Mouse (Mus musculus): ENCODE measurements around the gene Trim25.
A peak's percentile ranks its signal among the peaks of the same experiment; 100 is the strongest.
"Not testable (repeated sequence)": the region's sequence is repeated elsewhere in the genome, so short reads cannot be mapped to it uniquely, and the experiment has no call there.

The Trim25 gene

DNA sequence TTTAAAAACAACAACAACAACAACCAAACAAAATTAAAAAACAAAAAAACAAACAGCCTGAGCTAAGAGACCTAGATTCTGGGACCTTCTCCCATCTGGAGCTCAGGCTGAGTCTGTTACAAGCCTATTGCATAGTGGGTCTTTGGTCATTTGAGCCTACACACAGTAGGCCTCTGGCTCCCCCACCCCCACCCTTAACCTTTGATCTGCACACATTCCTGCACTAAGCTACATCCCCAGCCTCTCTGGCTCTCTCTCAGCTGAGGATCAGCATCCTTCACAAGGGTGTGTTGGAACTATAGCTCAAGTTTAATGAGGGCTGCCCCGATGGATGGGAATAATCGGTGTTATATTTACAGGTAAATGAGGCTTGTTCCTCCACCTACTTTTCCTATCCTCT, 3.6 kb upstream of the Trim25 start:
- no peak for DNase-seq

DNA sequence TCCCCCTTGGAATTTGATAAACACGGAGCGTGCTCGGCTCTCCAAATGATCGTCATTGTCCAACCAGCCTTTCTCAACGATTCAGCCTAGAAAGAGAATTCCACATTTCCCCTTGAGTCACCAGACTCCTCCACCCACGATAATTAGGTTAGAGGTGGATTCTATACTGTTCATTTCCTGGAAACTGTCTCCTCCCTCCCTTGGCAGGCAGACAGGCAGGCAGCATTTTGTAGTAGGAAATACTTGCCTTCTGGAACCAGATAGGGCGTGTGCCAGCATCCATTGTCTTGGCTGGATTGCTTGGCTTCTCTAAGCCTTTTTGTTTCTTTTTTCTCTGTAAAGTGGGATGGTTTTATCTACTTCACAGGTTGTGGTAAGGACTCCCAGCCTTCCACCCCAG, 2.7 kb upstream of the Trim25 start:
- peak; percentile 98 for DNase-seq

DNA sequence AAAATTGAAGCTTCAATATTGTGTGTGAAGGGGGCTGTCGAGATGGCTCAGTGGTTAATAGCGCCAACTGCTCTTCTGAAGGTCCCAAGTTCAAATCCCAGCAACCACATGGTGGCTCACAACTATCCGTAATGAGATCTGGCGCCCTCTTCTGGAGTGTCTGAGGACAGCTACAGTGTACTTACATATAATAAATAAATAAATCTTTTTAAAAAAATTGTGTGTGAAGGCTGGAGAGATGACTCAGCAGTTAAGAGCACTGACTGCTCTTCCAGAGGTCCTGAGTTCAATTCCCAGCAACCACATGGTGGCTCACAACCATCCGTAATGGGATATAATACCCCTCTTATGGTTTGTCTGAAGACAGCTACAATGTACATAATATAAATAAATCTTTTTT, 1.8 kb upstream of the Trim25 start:
- not testable (repeated sequence) for DNase-seq

DNA sequence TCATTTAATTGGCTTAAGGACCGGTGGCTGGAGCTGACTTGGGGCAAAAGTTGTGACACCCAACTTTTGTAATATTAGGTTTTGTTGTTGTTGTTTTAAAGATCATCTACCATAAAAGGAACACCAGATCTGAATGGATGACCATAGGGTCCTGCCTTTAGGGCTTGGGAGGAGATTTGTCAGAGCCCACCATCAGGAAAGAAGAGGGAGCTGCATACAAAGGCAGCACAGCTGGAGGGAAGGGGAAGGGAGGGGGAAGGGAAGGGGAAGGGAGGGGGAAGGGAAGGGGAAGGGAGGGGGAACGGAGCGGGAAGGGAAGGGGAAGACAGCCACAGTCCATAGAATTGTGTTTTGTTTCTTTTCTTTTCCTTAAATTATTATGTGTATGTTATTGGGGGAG, 770 bp upstream of the Trim25 start:
- no peak for DNase-seq

DNA sequence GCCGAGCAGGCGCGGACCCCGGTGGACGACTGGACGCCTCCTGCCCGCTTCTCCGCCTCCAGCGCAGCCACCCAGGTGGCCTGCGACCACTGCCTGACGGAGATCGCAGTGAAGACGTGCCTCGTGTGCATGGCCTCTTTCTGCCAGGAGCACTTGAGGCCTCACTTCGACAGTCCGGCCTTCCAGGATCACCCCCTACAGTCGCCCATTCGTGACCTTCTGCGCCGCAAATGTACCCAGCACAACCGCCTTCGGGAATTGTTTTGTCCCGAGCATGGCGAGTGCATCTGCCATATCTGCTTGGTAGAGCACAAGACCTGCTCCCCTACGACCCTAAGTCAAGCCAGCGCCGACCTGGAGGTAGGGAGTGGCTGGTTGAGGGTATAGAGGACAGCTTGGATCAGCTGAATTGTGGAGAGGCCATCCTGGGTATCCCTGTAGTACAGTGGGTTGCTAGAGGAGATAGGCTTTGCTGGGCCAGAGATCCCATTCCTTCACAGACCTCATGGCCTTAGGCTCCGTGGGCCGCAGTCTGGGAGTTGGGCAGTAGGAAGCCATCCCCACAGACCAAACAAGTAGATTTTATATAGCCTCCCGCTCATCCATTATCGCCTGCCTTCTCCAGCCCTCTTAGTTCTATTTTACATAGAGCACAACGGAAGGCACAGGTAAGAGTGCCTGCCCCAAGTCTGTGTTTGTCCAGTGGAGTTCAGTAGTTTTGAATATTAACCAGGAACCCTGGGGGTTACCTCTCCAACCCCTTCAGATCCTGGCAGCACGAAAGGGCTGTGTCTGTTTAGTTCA, 749 bp downstream of the Trim25 start:
- DNase-seq: no peak

DNA sequence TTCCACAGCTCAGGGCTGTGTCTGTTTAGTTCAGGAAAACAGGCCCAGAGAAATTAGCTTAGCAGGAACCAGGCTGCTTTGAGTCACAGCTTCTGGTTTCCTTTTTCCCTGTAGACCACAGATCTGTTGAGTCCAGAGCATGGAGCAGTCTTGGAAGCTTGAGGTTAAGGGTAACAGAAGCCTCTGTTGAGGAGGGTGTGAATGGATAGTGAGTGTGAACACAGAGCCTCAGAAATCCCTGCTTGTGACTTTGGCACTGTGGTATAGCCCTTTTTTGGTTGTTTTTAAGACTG, 1.3 kb downstream of the Trim25 start:
- DNase-seq: peak; percentile 91

DNA sequence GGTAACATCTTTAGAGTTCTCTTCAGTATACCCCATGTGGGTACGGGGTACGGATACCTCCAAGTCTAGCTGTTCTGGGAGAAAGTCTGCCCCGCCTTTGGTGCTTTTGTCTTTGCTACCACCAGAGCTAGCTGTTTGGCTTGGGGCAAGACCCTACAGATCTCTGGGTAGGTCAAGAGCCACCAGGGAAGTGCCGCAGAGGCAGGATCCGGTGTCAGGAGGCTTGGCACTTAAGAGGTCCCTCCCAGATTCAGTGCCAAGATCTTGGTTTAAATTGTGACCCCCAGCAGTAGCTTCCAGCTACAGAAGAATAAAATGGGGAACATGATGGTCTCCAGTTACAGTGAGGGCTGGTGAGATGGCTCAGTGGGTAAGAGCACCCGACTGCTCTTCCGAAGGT, 2.4 kb downstream of the Trim25 start:
- no peak for DNase-seq

DNA sequence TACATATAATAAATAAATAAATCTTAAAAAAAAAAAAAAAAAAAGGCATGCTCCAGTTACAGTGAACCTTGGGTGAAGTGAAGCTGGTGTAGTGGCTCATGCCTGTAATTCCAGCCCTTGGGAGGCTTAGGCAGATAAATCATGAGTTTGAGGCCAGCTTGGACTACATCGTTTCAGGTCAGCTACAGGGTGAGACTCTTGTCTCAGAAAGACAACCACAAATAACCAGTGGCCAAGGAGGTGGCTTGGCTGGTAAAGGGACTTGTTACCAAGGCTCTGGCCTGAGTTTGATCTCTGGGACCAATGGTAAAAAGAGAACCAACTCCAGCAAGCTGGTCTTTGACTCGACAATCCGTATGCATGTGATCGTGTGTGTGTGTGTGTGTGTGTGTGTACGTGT, 2.9 kb downstream of the Trim25 start:
- DNase-seq: no peak

DNA sequence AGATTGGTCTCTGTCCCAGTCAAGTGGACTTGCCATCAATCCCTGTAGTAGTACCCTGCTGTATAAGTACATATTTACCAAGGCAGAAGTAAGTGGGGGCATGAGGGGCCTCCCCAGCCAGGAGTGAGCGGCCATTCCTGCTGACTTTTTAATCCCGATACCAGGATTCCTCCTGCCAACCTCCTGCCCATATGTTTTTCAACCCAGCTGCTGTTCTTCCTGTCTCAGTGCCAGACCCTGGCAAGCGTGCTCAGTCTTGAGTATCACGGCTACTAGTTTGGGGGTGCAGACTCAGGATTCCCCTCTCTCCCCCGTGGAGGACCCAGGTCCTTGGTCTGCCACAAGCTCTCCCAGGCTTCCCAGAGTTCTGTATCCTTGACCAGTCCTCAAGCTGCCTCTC, 3.4 kb downstream of the Trim25 start:
- DNase-seq: peak; percentile 94

DNA sequence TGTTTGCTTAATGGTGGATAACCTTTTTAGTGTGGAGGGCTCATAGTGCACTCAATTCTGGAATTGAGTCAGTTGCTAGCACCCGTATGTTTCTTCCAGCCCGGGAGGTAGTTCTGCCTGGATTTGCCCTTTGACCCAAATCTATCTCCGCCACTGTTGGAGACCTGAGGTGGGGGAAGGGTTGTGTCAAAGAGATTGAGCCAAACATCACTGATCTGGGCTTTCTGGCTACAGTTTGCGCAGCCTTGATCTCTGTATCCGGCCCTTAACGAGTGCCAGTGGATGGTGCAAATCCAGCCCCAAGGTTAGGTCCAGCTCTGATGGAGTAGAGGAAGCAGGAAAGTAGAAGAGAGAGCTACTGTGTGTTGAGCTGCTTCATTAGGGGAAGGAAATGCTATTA, 3.9 kb downstream of the Trim25 start:
- peak; percentile 94 for DNase-seq

DNA sequence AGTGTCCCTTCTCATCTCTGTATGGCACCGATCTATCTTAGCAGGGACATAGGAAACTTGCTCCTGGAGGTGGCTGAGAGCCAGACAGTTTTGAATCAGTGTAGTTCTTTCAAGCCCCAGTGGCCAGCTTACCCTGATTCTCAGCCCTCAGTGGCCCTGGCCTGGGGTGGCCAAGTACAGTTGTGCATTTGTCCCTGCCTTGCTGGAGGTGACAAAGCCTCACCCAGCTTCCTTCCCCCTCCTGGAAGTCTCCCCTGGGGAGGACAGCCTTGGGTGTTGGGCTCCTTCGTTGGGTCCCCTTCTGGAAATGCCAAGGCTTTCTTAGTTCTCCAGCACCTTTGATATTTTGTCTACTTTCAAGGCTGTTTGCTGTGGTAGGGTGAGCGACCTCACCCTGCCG, 4.5 kb downstream of the Trim25 start:
- DNase-seq: no peak

DNA sequence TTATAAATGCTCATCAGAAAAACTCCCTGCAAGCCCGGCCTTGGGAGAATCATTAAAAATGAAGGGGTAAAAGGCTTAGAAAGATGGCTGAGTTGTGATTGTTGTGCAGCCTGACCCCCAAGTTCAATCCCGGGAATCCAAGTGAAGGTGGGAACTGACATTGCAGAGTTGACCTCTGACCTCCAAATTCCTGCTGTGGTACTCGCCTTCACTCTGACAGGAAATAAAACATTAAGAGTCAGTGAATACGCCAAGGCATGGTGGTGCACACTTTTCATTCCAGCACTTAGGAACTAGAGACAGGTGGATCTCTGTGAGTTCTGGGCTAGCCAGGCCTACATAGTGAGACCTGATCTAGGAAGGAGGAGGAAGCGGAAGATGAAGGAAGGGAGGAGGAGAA, 6.3 kb downstream of the Trim25 start:
- no peak for DNase-seq

DNA sequence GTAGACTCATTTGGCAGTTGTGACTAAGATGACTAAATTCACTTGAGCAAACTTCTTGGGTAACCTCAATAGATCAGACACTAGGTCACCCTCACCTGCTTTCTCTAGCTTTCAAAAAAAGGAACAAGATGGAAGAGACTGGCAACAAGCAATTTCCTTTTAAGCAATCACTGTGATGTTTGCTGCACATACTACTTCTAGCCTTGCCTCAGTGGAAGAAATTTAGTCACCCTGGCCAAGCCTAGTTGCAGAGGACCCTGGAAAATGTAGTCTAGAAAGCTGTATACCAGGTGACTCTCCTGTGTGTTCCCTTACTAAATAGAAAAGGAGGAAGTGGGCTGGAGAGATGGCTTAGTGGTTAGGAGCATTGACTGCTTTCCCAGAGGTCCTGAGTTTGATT, 7.2 kb downstream of the Trim25 start:
- no peak for DNase-seq

DNA sequence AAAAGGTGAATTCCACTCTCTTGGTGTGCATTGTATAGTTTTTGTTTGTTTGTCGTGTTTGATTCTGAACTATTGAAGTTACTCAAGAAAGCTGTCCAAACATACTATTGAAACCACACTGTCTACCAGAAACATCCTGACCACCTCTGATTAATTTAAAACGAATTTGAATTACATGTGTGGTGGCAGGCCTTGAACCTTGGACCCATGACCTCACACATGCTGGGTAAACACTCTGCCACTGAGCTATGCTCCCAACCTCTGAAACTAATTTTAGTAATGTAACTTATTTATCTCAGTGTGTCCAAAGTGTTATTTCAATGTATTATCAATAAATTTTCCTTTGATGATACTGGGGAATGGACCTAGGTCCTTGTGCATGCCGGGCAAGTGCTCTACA, 8.4 kb downstream of the Trim25 start:
- DNase-seq: no peak

DNA sequence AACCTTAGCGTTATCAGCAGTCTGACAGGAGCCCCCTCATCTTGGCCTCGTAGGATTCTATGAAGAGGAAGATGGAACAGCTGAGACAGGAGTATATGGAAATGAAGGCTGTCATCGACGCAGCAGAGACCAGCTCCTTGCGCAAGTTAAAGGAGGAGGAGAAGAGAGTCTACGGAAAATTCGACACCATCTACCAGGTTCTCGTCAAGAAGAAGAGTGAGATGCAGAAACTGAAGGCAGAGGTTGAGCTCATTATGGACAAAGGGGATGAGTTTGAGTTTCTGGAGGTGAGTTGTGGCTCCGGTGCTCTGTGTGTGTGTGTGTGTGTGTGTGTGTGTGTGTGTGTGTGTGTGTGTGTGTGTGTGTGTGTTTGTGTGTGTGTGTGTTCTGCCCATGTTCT, 9.9 kb downstream of the Trim25 start:
- DNase-seq: no peak

DNA sequence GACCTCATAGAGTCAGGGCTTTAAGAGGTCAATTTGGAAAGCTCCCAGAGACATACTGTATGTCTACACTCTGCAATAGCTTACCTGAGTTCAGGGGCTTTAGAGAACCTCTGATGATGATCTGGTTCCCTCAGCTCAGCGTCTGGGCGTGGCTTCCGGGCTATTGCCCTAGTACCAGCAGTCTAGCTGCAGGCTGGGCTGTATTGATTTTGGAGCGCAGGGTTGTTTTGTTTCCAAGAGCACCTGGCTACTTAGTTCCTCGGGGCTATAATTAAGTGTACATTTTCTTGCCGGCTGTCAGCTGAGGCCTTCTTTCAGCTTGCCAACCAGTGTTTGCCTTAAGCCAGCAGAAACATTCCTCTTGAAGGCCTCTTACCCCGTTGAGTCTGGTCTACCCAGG, 10.3 kb downstream of the Trim25 start:
- no peak for DNase-seq

DNA sequence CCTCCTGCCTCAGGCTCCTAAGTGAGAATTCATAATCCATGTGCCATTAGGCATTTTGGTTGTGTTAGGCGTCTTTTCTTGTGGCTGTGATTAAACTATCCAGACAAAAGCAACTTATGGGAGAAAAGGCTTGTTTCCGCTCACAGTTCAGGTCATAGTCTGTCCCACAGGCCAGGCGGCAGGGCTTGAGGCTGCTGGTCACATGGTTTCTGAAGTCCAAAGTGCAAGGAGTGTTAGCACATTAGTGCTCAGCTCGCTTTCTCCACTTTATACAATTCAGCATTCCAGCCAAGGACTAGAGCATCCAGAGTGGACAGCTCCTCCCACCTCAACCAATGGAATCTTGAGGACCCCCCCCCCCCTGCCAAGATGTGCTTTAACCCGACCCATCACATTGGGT, 13.1 kb downstream of the Trim25 start:
- no peak for DNase-seq

DNA sequence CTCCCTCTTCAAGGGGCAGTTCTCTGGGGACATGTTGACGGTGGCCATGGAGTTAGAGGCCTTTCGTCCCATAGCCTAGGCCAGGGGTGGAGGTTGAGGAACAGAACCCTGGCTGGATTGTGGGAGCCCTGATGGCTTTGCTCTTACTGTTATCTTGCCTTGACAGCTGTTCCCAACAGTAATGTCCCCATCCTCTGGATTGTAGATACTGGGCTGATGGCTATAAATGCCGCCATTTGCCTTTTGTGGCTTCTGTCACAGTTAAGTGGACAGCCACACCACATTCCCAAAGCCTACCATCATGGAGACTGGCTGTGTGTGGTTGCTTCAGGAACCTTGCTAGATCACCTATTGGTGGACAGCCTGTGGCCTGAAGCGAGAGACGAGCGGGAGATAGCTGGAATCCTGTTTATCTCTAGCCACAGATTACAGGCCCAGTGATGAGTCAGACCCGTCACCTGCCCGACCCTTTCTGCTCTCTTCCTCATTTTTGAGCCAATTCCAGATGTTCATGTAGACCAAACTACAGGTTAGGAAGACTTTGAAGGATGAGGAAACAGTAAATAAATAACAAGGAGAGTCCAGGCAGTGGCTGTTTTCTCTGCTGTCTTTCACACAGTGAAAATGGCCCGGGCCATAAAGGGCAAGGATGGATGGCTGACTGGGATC, 18.5 kb downstream of the Trim25 start:
- no peak for DNase-seq

DNA sequence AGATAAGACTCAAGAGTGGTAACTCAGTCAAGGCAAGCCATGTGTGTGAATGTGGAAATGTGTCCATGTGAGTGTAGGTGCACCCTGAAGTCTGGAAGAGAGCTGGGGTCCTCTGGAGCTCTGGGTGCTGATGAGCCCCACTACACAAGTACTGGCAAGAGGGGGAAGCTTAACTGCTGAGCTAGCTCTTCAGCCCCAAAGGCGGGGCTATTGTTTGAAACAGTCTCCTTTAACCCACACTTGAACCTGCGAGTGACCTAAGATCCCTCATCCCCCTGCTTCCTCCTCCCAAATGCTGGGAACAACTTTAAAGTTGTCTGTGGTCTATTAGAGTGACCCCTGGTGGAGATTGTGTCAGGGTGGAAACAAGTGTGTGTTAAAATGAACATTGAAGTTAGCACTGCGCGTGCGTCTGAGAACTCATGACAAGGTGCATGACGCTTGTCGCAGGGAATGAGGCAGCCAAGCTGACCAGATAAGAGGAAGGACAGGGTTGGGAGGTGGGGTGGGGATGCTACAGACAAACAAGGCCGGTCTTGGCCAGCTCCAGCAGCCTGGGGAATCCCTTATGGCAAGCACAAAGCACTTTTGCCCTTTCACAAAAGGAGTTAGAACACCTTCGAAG, 21.6 kb downstream of the Trim25 start:
- peak; percentile 91 for DNase-seq

DNA sequence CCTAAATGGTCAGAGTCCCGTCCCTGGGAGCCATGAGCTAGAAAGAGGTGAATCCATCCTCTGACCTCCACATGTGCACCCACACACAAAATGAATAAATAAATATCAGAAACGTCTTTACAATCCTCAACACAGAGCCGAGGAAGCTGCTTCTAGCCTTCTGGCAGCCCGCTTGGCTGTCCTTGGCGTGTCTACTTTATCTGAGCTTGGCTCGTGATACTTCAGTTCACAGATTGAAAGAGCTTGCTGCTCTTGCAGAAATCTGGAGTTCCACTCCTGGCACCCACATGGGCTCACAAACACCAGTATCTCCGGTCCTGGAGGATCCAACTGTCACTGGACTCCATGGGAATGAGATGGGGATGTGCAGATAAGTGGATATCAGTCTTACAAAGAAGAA, 22.5 kb downstream of the Trim25 start:
- DNase-seq: no peak

DNA sequence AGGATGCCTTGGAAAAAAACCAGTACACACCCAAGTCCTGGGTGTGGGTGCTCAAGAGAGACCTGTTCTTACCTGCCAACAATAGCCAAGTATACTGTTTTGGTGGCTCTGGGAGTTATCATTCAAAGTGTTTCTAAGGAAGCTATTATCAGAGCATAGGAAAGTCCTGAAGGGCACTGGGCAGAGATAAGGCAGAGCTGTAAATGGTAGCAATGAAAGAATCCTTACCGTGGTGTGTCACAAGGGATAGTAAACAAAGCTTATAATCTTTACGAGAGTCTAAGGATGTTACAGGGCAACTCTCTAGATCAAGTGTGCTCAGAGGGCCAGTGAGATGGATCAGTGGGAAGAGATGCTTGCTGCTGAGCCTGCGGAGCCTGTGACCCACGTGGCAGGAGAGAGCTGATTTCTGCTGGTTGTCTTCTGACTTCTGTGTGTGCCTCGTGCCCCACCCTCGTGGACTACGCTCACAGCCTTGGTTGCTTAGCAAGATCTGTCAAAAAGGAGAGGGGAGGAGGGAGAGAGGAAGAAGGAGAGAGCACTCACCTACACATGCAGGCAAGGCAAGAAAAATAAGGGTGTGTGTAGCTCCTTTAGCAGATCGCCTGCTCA, 23.1 kb downstream of the Trim25 start:
- DNase-seq: no peak

DNA sequence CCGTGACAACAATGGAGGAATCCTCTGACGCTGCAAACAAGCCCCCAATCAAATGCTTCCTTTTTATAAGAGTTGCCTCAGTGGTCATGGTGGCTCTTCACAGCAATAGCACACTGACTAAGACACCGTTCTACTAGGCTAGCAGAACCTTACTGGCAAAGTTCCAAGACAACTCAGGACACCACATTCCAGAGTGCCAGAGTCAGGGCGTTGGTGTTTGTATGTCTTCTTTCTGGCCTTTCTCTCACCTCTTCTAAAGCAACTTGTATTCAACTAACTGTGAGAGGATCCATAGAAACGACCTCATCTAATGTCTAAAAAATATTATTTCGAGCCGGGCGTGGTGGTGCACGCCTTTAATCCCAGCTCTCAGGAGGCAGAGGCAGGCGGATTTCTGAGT, 24.3 kb downstream of the Trim25 start:
- DNase-seq: no peak

DNA sequence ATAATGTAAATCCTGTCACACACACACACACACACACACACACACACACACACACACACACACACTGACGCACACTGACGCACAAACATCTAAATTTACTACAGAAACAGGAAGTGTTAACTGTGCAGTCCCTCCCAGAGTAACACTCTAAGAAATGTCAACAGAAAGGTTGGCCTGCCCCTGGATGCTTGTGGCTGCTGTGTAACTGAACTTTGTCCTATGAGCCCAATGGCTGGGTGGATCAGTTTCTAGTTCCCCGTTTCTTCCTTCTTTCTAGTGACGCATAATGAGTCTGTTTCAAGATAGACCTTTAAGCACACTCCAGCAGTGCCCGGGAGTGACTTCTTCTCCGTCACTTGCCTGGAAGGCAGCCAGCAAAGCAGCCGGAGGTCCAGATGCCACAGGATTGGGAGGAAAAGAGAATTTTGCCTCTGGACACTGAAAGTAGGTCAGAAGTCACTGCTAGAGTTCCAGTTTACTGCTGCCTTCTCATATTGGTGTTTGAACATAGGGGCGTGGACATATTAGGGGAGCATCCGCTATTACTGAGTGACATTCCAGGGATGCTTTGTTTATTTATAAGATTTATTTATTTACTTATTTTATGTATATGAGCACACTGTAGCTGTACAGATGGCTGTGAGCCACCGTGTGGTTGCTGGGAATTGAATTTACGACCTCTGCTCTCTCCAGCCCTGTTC, 25.2 kb downstream of the Trim25 start:
- DNase-seq: peak; percentile 99

DNA sequence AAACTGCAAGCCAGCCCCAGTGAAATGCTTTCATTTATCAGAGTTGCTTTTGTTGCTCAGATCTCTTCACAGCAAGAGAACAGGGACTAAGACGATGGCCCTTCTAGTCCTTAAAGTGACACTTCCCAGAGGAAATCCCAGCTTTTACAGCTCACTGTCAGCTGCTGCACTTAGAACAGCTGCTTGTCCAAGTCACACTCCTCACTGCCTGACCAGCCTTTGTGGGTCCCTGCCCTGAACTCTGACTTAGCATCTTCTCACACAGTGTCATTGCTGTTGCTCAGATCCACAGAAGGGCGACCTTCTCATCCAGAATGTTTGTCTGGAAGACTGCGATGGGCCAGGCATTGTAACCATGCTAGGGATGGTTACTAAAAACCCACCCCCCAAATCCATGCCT, 26.4 kb downstream of the Trim25 start:
- peak; percentile 94 for DNase-seq

All from heart, adult 11 months (tissue).